Mouse (Mus musculus): ENCODE data around the gene Ankrd13a. TPM values are rescaled to one million over a fixed set of nuclear protein-coding genes. Genes with fewer than 3 reads are reported as not detected.
"Not testable (repeated sequence)": the region's sequence is repeated elsewhere in the genome, so short reads cannot be mapped to it uniquely, and the experiment has no call there.

Gene Ankrd13a
- polyA plus RNA-seq, 1 experiment = 118 TPM

DNA sequence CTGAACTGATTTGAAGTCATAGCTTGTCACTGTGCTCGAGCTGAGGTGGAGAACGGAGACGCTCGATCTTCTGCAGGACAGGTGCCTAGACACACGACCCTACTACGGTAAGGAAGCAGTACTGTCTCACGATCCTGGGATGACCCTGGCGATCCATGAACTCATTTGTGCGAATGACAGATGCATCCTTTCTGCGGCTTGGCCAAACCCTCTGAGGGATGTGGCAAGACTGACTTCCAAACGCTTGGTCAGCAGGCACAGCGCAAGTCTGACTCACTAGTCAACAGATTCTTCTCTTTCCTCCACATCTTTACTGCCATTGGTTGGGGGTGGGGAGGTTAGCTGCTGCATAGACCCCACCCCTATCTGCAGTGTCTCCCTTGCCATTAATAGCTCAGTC lies 53.0 kb downstream of the Ankrd13a start:
- H3K4me3 ChIP-seq (ENCODE audit: control insufficient read depth, insufficient read depth, low read length) = no peak overlapping the region
- H3K27me3 ChIP-seq (ENCODE audit: control insufficient read depth, insufficient read depth, low read length) = no peaks in the 10 kb centered on the region
- no peak overlapping the region for H3K27ac ChIP-seq (ENCODE audit: control insufficient read depth, insufficient read depth, low read length)
- no peak for TF ChIP-seq CTCF (IDR thresholded peaks at IDR 0.05; ENCODE audit: borderline replicate concordance, control insufficient read depth, extremely low read depth, insufficient read depth, low read length, poor library complexity)
- TF ChIP-seq POLR2A (IDR thresholded peaks at IDR 0.05; ENCODE audit: control insufficient read depth, extremely low read depth, insufficient read depth, low read length, poor library complexity) = no peak
- DNase-seq = no peak
- no peaks in the 10 kb centered on the region for H3K36me3 ChIP-seq (ENCODE audit: control insufficient read depth, insufficient read depth, low read length)
- H3K4me1 ChIP-seq (replicated peaks; ENCODE audit: control insufficient read depth, insufficient read depth, low read length) = peaks cover 13% of the 10 kb centered on the region
- 87% methylated on average over 12 of the region's 12 CpGs for WGBS

DNA sequence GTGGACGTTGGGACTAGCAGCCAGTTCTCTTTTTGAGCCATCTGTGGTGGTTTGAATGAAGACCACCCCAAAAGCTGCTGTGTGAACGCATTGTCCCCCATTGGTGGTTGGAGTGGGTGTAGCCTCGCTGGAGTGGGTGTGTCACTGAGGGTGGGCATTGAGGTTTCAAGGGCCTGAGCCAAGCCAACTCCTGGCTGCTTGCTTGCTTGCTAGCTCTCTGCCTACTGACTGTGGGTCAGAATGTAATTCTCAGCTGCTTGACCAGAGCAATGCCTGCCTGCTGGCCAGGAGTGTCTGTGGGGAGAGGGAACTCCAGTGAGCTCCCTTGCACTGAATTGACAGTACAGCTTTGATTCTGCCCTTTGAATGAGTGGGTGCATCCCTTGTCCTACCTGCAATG lies 55.3 kb downstream of the Ankrd13a start:
- H3K36me3 ChIP-seq (ENCODE audit: control insufficient read depth, insufficient read depth, low read length) = no peaks in the 10 kb centered on the region
- 64% methylated on average over 3 of the region's 3 CpGs for WGBS
- no peak for DNase-seq
- no peak overlapping the region for H3K4me3 ChIP-seq (ENCODE audit: control insufficient read depth, insufficient read depth, low read length)
- TF ChIP-seq CTCF (IDR thresholded peaks at IDR 0.05; ENCODE audit: borderline replicate concordance, control insufficient read depth, extremely low read depth, insufficient read depth, low read length, poor library complexity) = no peak
- no peak for TF ChIP-seq POLR2A (IDR thresholded peaks at IDR 0.05; ENCODE audit: control insufficient read depth, extremely low read depth, insufficient read depth, low read length, poor library complexity)
- no peak overlapping the region for H3K27ac ChIP-seq (ENCODE audit: control insufficient read depth, insufficient read depth, low read length)
- peaks cover 10% of the 10 kb centered on the region for H3K4me1 ChIP-seq (replicated peaks; ENCODE audit: control insufficient read depth, insufficient read depth, low read length)
- no peaks in the 10 kb centered on the region for H3K27me3 ChIP-seq (ENCODE audit: control insufficient read depth, insufficient read depth, low read length)

GRCm38 (mm10) chr5:114836886-114837285 lies 62.4 kb downstream of the Ankrd13a start:
- no peak overlapping the region for H3K27ac ChIP-seq (ENCODE audit: control insufficient read depth, insufficient read depth, low read length)
- no peak for DNase-seq
- H3K36me3 ChIP-seq (ENCODE audit: control insufficient read depth, insufficient read depth, low read length) = no peaks in the 10 kb centered on the region
- WGBS = 71% methylated on average over 12 of the region's 12 CpGs
- no peaks in the 10 kb centered on the region for H3K27me3 ChIP-seq (ENCODE audit: control insufficient read depth, insufficient read depth, low read length)
- no peaks in the 10 kb centered on the region for H3K4me1 ChIP-seq (replicated peaks; ENCODE audit: control insufficient read depth, insufficient read depth, low read length)
- TF ChIP-seq POLR2A (IDR thresholded peaks at IDR 0.05; ENCODE audit: control insufficient read depth, extremely low read depth, insufficient read depth, low read length, poor library complexity) (no peak), CTCF (IDR thresholded peaks at IDR 0.05; ENCODE audit: borderline replicate concordance, control insufficient read depth, extremely low read depth, insufficient read depth, low read length, poor library complexity) (no peak)
- H3K4me3 ChIP-seq (ENCODE audit: control insufficient read depth, insufficient read depth, low read length) = no peak overlapping the region

DNA sequence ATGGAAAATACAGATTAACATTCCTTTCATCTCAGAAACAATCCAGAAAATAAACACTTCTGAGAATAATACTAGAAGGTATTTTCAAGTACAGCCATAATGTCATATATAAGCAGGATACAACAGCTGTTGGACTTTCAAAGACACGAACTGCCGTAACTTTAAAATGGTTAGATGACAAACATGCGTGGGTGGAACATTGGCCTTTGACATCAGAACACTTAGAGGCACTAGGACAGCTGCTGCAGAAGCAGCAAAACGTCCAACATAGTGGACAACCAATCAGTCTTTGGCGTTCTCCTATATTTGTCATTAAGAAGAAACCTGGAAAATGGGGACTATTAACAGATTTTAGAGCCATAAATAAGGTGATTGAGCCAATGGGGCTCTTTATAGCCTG lies 66.0 kb downstream of the Ankrd13a start:
- 88% methylated on average over 5 of the region's 5 CpGs for WGBS
- H3K27me3 ChIP-seq (ENCODE audit: control insufficient read depth, insufficient read depth, low read length); DNase-seq; H3K4me3 ChIP-seq (ENCODE audit: control insufficient read depth, insufficient read depth, low read length); H3K4me1 ChIP-seq (replicated peaks; ENCODE audit: control insufficient read depth, insufficient read depth, low read length); H3K27ac ChIP-seq (ENCODE audit: control insufficient read depth, insufficient read depth, low read length); H3K36me3 ChIP-seq (ENCODE audit: control insufficient read depth, insufficient read depth, low read length): not testable (repeated sequence)

- not testable (repeated sequence) for H3K4me3 ChIP-seq (ENCODE audit: control insufficient read depth, insufficient read depth, low read length); H3K4me1 ChIP-seq (replicated peaks; ENCODE audit: control insufficient read depth, insufficient read depth, low read length); H3K27ac ChIP-seq (ENCODE audit: control insufficient read depth, insufficient read depth, low read length); H3K27me3 ChIP-seq (ENCODE audit: control insufficient read depth, insufficient read depth, low read length); DNase-seq; H3K36me3 ChIP-seq (ENCODE audit: control insufficient read depth, insufficient read depth, low read length)
- WGBS = 79% methylated on average over 3 of the region's 3 CpGs
Observed at GRCm38 (mm10) chr5:114842155-114842554, 67.7 kb downstream of the Ankrd13a start.

GRCm38 (mm10) chr5:114842674-114843073 lies 68.2 kb downstream of the Ankrd13a start:
- Histone ChIP-seq H3K36me3 (ENCODE audit: control insufficient read depth, insufficient read depth, low read length) (no peaks in the 10 kb centered on the region), H3K27ac (ENCODE audit: control insufficient read depth, insufficient read depth, low read length) (no peak overlapping the region), H3K4me3 (ENCODE audit: control insufficient read depth, insufficient read depth, low read length) (no peak overlapping the region), H3K27me3 (ENCODE audit: control insufficient read depth, insufficient read depth, low read length) (no peaks in the 10 kb centered on the region), H3K4me1 (replicated peaks; ENCODE audit: control insufficient read depth, insufficient read depth, low read length) (no peaks in the 10 kb centered on the region)
- DNase-seq = no peak
- no peak for TF ChIP-seq CTCF (IDR thresholded peaks at IDR 0.05; ENCODE audit: borderline replicate concordance, control insufficient read depth, extremely low read depth, insufficient read depth, low read length, poor library complexity)
- TF ChIP-seq POLR2A (IDR thresholded peaks at IDR 0.05; ENCODE audit: control insufficient read depth, extremely low read depth, insufficient read depth, low read length, poor library complexity) = no peak
- WGBS = 97% methylated on average over 5 of the region's 5 CpGs

GRCm38 (mm10) chr5:114844371-114844770 lies 69.9 kb downstream of the Ankrd13a start:
- not testable (repeated sequence) for H3K4me1 ChIP-seq (replicated peaks; ENCODE audit: control insufficient read depth, insufficient read depth, low read length); DNase-seq; H3K36me3 ChIP-seq (ENCODE audit: control insufficient read depth, insufficient read depth, low read length); H3K27ac ChIP-seq (ENCODE audit: control insufficient read depth, insufficient read depth, low read length); H3K4me3 ChIP-seq (ENCODE audit: control insufficient read depth, insufficient read depth, low read length); H3K27me3 ChIP-seq (ENCODE audit: control insufficient read depth, insufficient read depth, low read length)
- WGBS = 96% methylated on average over 2 of the region's 2 CpGs

All from thymus, adult 2 months (tissue).